Mouse (Mus musculus) liver (tissue): Measurements from ENCODE around the gene Pax2.

ENCODE experiments used
- DNase-seq: peaks from one replicate; pipeline ENCODE4 v3.0.0-alpha.2; 2020; ENCODE audit warnings: mixed read lengths

Pax2 gene

DNA sequence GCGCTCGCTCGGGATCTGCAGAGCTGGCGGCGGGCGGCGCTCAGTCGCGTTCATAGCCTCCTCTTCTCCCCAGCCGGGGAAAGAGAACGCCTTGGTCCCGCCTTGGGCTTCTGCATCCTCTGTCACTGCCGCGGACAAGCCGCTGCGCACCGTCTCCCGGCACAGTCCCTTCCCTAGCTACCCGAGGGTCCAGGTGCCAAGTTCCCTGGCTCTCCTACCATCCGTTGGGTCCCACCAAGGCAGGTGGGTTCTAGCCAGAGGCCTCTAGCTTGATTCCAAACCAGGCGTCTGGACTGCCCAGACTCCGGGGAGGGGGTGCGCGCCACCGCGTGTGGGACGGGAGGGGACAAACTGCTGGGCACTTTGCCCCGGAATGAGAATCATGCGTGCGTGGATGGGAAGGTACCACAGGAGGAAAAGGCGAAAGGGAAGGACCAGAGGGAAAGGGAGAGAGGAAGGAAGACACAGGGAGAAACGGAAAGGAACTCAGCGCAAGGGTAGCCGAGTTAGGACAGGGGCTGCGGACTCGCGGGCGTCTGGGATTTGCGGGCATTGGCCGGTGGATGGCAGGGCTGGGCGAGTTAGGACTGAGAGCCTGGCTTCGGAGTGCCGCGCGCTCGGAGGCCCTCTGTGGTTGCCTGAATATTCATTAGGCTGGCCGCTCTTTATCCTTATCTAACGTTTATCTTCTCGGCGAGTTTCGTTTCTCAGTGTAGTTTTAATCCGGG lies at the start of gene Pax2:
Gene Pax2, plus strand, starts transcription at position 353 of the 728 bp plus-strand sequence.
- DNase-seq, result no peak

DNA sequence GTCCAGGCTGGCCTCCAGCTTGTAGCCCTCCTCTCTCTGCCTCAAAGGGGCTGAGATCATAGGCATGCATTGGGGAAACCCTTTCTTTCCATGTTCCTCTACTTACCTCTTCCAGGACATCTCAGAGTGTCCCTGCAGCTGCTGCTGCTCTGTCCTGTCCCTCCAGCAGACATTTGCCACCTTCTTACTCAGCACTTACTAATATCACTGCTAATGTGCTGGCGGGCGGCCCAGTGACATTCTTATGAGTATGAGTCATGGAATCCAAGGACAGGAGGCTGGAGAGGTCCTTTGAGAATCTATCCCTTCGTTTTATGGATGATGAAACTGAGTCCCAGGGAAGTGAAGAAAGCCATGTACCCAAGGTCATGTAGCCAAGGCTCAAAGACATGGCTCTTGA lies 47.0 kb upstream of the Pax2 start:
- no peak for DNase-seq

DNA sequence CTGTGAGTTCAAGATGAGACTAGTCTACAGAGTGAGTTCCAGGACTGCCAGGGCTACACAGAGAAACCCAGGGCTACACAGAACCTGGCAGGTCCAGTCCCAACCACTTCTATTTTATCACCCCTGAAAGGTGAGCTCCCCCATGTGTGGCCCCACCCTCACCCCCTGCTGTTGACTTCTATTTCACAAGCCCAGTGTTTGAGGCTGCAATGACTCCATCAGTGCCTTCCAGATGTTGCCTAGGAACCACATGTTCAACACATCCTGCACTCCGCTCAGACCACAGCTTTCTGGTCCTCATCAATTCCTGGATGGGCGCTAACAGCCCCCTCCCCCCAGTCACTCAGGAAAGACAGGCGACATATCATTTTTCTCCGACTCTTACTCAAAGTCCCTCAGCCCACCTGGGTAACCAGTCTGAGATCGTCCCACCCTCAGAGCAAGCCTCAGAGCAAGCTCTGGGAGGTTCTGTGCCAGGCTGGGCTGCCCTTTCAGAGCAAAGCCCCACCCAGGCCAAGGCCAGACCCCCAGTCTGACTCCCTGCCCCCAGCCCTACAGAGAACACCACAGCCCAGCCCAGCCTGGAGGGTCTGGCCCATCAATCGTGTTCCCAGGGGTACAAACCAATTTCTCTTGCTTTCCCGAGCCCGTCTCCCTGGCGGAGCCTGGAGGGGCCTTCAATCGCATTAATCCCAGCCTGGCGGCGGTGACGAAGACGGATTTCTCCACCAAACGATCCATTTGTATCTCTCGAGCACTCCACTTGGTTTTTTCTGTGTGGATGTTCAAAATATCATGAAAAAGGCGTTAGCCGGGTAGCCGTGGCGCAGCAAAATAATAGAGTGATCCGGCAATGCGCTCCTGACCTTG lies 38.9 kb upstream of the Pax2 start:
- DNase-seq, result no peak

DNA sequence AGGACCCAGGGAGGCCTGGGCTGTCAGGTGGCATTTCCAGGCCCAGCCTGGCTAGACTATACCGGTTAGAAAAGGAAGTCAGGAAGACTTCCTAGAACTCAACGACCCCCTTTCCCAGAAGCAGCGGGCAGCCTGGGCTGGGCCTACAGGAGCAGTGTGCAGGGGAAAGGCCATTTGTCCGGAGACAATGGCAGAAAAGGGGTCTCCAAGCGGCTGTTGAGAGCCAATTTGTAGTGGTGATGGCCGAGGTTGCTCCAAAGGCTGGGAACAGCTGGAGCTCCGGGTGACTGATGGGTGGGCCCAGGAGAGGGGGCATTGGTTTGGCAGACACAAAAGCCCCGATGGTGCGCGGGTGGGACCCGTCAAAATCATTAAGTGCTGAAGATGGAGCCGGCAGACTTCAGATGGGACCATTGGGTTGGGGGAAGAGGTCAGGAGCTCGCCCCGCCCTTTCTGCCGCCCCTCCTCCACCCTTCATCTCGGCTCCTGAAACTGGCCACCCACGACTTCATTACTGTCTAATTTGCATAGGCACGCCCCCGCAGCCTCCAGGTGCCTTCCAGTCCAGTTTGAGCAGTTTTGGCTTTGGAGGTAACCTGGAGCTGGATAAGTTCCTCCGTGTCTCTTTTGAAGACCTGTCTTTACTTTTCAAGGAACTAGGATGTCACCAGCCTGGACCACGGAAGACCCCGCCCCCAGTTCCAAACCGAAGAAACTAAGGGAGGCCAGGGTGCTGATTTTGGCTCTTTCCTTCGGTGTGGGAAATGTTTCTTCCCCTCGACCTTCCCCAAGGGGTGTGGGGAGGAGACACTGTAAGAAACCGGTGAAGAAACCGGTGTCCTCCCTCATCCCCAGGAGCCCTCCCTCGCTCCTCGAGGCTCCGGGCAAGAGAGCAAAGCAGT lies 36.3 kb upstream of the Pax2 start:
- DNase-seq, result no peak

DNA sequence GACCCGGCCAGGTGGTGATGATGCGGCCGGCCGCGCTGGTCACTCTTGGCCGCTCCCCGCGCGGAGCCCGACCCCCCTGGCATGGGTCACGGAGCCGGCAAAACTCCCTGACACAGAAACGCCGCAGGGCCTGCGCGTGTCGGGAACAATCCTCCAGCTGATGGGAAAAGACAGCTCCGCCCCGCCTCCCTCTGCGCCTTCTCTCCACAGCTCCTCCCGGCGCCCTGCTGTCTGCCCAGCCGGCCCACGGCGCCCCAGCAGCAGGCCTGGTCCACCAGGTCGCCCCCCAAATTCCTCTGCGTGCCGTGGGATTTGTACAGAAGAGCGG lies 35.7 kb upstream of the Pax2 start:
- DNase-seq, result no peak

DNA sequence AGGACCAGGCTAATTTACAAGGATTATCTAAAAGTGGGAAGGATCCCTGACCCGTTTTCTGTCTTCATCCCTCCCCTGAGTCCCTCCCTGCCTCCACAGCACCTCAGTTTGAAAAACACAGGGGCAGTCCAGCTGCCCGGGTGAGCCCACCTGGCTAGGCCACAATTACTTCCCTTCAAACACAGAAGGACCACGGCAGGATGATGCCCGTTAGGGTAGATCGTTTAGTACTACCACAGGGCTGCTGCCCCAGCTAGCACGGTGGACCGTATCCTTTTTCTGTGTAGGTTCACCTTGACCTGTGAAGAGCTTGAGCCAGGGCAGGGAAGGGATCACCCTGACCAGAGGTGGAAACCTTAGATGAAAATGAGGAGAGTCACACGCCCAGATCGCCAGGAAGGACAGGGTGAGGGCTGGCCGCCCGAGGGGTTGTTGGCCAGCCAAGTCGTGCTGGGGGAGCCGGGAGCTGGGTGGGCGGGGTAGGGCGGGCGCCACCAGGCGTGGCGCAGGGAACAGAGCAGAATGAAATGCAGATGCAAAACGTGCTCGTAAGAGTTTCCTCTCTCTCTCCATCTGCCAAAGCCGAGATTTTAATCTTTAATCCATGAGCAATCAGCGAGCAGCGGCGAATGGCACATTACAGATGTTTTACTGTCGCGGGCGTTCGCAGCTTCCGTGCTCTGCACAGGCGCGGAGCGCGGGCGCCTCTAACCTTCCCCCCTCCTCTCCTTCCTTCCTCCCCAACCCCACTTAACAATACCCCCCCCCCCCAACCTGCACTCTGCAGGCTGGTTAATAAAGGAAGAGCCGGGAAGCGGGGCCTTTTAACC lies 32.0 kb upstream of the Pax2 start:
- DNase-seq, result no peak

DNA sequence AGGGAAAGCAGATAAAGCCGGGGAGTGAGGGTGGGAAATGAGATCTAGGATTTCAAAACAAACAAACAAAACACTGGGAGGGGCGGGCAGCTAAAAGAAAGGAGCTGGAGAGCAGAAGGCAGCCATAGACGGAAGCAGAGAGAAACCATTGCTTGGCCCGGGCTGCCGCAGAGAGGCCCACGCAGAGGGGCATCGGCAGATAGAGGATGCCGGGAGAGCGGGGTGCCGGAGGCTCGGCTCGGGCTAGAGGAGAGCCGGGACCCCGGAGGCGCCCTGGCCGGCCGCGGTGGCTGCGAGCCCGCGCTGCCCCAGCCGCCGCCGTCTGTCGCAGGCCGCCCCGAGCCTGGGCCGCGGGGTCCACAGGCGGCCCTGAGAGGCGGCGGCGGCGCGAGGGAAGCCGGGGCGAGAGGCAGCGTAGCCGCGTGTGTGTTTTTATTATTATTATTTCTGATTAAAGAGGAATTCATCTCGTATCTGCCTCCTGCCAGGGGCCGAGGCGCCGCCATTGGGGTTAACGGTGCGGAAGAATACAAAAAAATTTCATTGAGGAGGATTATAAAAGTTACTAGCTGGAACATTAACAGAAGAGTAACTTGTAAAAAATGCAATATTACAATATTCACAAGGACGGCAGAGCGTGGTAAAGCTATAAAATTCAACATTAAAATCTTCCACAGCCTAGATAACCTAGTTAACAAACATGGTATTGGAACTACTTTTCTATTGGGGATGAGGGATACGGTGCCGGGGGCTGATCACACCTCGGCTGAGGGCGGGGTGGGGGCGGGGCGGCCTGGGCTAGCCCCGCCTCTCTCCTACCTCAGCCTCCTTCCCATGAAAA lies 29.7 kb upstream of the Pax2 start:
- peak; percentile 38 for DNase-seq

DNA sequence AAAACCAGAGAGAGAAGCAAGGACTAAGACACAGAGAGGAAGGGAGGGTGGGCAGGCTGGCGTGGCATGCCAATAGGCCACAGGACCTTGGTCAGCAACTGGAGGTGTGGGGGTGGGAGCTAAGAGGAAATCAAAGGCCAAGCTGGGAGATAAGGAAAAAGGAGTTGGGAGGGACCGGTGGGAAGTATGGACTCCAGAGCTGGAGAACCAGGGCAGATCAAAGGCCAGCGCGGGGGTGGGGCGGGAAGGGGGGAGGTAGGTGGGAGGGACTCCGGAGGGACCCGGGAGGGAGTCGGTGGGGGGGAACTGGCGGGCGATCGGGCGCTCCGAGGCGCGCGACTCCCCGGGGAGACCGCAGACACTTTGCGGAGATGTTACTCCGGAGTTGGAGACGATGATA lies 21.7 kb upstream of the Pax2 start:
- no peak for DNase-seq

DNA sequence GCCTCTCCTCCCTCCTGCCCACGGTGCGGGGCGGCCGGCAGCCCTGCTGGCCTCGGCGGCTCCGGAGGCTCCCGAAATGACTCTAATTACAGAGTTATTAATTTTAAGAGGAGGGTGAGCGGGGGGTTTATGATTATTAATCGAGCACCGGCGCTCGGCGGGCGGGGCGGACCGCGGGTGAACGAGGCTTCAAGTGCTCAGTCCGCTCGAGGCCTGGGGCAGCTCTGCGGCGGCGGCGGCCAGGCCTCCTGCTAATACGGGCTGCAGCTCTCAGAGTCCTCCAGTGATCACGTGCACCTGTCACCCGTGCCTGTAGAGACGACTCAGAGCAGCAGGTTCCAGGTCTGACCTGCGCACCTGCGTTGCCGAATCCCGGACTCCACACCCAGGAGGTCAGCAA lies 21.2 kb upstream of the Pax2 start:
- no peak for DNase-seq

DNA sequence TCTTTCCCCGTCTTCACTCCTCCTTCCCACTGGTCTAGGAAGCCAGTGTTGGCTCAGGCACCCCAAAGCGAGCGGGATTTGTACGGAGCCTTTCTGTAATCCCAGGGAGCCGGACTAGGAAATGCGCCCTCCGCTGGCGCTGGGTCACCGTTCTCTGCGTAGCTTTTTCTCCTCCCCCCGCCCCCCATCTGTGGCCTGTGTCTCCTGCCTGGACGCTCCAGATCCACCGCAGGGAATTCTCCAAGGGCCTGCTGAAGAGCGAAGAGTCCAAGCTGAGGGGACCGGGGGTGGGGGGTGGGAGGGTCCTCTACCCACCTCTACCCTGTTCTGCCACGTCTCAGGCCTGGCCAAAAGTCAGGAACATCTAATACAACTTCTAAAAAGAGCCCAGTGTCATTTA lies 15.5 kb upstream of the Pax2 start:
- DNase-seq, result no peak

DNA sequence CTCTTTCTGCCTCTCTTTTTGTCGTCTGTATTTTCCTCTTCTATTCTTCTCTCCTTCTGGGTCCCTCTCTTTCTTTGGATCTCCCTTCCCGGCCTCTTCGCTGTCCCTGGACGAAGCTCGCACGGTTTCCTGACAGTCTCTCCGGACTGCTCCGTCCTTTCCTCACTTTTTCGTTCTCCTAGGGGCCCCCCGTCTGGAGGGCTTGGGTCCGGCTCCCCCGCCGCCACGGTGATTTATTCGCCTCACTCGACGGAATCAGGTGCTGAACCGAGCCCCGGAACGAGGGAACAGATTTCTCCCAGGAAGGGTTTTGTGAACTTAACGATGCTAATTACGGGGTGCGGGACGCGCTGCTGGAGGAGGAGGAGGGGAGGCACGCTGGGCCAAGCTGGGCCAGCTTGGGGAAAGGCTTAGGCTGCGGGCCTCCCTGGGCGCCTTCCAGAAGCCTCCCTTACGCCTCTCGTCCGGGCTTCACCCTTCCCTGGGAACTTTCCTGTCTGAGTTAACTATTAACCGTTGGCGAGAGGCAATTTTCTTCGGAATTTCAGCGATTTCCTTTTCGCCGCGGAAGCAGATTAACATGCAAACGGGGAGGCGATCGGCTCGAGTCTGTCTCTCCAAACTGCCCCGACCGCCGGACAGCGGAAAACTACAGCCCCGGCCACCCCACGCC lies 14.6 kb upstream of the Pax2 start:
- DNase-seq, result no peak

DNA sequence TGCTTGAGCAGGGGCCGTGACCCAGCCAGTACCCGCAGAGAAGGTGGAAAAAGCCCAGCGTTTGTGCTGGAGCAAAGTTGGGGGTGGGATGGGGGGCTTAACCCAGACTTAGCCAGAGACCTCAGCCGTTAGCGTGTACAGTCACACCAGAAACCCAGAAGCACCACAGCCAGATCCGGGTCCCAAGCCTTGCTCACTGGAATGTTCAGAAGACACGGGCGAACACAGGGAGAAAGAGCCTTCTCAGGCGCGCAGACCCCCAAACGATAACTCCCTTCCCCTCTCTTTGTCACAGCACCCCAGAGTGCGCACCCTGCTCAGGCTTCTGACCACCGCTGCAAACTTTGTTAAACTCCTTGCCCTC lies 14.1 kb upstream of the Pax2 start:
- DNase-seq, result no peak

DNA sequence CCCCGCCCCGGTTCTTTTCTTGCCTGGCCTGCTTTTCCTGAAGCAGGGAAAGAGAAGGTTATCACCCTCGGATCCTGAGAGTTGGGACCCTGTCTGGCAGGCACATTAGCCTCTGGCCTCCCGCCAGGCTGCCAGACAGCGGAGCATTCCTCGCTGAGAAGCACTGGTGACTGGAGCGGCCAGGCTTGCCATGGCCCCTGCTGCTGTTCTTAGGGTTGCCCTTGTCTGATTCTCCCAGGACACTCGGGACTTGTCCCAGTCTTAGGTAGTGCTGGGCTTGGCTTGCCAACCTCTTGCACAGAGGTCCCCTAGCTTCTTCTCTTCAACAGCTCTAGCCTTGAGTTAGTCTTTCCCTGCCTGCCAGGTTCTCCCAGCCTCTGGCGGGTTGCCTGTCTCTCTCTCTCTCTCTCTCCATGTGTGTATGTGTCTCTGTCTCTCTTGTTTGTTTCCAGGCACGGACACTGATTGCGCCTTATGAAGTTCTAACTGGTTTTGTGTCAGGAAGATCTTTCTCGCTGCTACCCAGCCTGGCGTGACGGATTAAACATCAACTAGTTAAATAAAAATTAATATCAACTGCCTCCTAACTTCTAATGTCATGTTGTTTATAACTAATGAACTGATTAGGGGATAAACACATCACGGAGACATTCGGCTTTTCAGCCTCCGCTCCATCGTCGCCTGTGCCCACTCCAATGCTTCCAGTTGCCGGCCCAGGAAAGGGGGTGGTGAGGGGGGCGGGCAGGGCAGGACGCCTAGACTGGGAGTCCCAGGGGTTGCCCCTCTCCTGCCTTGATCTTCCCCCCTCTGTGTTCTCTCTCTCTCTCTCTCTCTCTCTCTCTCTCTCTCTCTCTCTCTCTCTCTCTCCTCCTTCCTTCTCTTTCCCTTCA lies 13.5 kb upstream of the Pax2 start:
- no peak for DNase-seq

DNA sequence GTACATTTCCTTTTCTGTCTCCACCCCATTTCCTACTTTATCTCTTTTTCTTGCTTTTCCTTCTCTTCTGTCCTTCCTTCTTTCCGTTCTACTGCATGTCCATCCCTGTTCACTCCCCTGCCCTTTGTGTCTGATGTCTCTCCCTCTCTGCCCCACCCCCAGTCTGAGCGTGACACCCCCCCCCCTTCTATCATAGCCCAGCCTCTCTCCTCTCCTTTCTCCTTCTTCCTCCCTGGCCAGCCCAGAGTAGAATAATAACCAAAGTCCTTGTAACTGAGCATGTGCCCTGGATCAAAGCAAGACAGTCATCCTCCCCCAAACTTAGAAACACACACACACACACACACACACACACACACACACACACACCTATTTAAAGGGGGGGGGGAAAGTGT lies 12.8 kb upstream of the Pax2 start:
- no peak for DNase-seq

DNA sequence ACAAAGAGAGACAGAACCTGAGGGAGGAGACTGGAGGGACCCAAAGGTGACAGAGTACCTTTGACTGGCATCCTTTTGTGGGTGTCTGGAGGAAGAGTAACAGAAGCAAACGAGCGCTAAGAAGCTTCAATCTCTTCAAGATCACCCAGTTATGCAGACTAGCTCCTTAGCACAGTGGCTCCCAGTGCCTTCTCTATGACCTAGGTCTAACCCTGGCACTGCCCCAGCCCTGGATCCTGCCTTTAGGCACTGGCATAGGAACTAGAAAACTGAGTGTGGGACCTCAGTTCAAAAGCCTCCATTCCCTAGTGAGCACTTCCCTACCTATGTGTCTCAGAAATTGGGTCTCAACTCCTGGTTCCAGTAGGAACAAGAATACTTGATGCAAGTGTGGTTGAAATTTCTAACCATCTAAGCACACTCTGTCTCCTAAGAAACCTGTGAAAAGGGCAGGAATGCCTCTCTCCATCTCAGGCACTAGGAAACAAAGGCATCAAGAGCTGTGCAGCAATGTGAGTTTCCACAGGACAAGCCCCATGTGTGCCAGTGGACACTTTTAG lies 11.8 kb upstream of the Pax2 start:
- no peak for DNase-seq

DNA sequence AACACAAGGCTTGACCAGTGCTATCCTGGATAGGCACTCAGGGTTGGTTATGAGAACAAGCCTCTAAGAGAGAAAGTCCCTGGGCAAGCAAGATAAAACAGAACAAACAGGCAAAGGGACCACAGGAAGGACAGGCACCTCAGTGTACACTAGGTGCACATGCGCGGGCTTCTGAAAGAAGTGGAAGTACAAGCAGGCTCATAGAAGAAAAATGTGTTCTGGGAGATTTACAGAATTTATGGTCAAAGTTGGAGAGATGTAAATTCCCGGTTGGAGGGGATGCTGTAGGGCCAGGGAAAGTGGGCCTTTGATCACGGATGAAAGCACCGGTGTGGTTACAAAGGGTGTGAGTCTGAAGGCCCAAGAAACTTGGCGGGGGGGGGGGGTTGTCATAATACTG lies 10.1 kb upstream of the Pax2 start:
- no peak for DNase-seq

DNA sequence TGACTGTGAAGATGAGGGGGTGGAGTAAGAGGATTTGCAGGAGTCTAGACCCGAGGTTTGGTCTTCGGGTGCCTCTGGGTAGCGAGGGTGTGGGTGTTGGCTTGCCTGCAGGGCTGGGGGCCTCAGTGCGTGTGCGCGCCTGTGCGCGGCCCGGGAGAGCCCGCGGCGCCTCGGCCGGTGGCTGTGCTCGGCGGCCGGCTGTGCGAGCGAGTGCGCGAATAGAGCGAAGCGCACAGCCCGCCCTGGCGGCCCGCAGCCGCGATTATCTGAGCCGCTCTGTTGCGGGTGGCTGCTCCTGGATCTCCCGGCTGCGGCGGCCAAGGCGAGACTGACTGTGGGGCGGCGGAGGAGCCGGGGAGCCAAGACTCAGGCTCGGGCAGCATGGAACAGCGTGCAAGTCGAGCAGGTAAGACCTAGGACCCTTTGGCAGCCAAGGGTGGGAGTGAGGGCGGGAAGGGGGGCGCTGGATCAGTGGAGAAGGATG lies 9.3 kb upstream of the Pax2 start:
- DNase-seq, result no peak

DNA sequence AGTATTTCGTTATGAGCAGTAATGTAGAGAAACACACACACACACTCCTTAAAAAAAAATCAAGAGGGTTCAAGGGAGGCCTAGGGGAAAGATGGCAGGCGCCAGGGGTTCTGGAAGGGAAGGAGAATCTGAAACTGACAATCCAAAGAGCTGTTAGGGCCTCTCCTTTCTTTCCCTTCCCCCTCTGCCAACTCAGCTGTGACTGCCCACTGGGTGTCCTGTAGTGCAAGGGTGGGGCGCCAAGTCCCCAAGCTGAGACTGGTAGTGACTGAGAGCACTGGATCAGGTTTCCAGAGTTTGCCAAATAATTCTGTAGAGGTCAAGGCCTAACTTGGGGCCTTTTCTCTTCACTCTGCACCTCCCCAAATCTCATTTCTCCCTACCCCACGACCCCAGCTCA lies 8.4 kb upstream of the Pax2 start:
- no peak for DNase-seq

DNA sequence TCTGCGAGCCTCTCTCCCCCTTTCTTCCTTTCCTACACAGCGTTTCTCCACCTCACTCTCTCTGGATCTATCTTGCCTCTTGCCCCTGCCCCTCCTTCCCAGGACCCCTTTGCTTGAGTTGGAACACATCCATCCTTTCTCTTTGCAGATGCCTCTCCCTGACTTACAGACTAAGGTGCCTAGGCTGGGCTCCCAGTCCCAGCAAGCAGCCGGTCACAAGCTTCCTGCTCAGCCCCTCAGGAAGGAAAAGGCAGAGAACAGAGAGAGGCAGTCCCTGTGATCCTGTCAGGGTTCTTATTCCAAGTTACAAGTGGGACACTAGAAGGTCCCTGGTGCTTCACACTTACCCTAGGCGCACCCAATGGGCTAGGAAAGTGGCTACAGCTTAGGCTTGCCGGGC lies 7.6 kb upstream of the Pax2 start:
- DNase-seq, result no peak
